Mouse (Mus musculus) kidney, adult 2 months (tissue): ENCODE results near the gene Rbbp8nl. TPM values are rescaled to one million over a fixed set of nuclear protein-coding genes. Genes with fewer than 3 reads are reported as not detected.

Experiments
- DNase-seq: peaks from one replicate; pipeline ENCODE4 v3.0.0; 2021
- H3K27ac ChIP-seq: fragments of 200-500 bp; 2 replicates; pipeline ENCODE4 v1.5.1; 2012; ENCODE audit warnings: low read depth, low read length, control low read depth, inconsistent platforms; ENCODE audit not compliant: insufficient read depth
- H3K27me3 ChIP-seq: fragments of 200-500 bp; replicated peaks from 2 replicates; pipeline ENCODE4 v1.6.1; 2012; ENCODE audit warnings: mild to moderate bottlenecking, moderate library complexity, low read length, inconsistent platforms; ENCODE audit not compliant: control insufficient read depth, insufficient read depth
- H3K36me3 ChIP-seq: fragments of 200-500 bp; 2 replicates; pipeline ENCODE4 v1.6.1; 2012; ENCODE audit warnings: mild to moderate bottlenecking, moderate library complexity, low read length, inconsistent platforms; ENCODE audit not compliant: control insufficient read depth, insufficient read depth
- H3K4me1 ChIP-seq: fragments of 200-500 bp; 2 replicates; pipeline ENCODE4 v1.6.1; 2011; ENCODE audit warnings: low read length; ENCODE audit not compliant: control insufficient read depth, insufficient read depth
- H3K4me3 ChIP-seq: fragments of 200-500 bp; 2 replicates; pipeline ENCODE4 v1.5.1; 2011; ENCODE audit warnings: mild to moderate bottlenecking, low read depth, low read length, control low read depth; ENCODE audit not compliant: insufficient read depth
- CTCF ChIP-seq: fragments of 200-500 bp; conservative IDR thresholded peaks from 2 replicates; pipeline ENCODE4 v1.5.1; 2011; ENCODE audit warnings: low read depth, mild to moderate bottlenecking, control low read depth, low read length, moderate library complexity, mixed read lengths; ENCODE audit not compliant: insufficient read depth, insufficient read length
- POLR2A ChIP-seq: fragments of 200-500 bp; IDR thresholded peaks from one replicate; pipeline ENCODE4 v1.6.1; 2011; ENCODE audit warnings: low read depth, low read length, control low read depth
- WGBS: fragments of 180-500 bp; shearing (Covaris S2); methylation state at CpG from one replicate; pipeline ENCODE4 v1.1.7; 2018; 5-methylcytosine and 5-hydroxymethylcytosine counted together
- polyA plus RNA-seq: library from polyadenylated mRNA; depleted of rRNA; stranded (reverse); fragments of >200 nt; gene quantifications from 2 replicates; pipeline ENCODE4 v1.2.3, GENCODE M21; 2012; rRNA removed

Rbbp8nl gene
- polyA plus RNA-seq = 0.49 and 0.50 TPM in 2 replicates

GRCm38 (mm10) chr2:180289440-180290108 is at the start of gene Rbbp8nl:
Gene Rbbp8nl, minus strand, starts transcription at chr2:180289879.
- peak; percentile 76 for DNase-seq
- Histone ChIP-seq H3K4me1 (no peaks in the 10 kb centered on the region), H3K4me3 (no peak within 1 kb of the TSS), H3K36me3 (no peaks in the 10 kb centered on the region), H3K27me3 (no peaks in the 10 kb centered on the region), H3K27ac (peak within 1 kb of the TSS; percentile 69)
- TF ChIP-seq POLR2A (no peak), CTCF (no peak)
- WGBS = 44% methylated on average over 16 of the region's 16 CpGs

GRCm38 (mm10) chr2:180334551-180334986 is 44.9 kb upstream of the Rbbp8nl start, which contains the start of gene Gata5:
Gene Gata5, minus strand, starts transcription at chr2:180334699.
- Histone ChIP-seq H3K27me3 (peaks cover 7% of the 10 kb centered on the region), H3K27ac (no peak within 1 kb of the TSS), H3K4me3 (peak within 1 kb of the TSS; percentile 30), H3K36me3 (no peaks in the 10 kb centered on the region), H3K4me1 (peaks cover 4% of the 10 kb centered on the region; the same call in 1 of the 2 replicates)
- DNase-seq = peak; percentile 19
- TF ChIP-seq POLR2A = no peak
- no peak for TF ChIP-seq CTCF
- WGBS = under 1% methylated on average over 33 of the region's 33 CpGs

- H3K27me3 ChIP-seq = peaks cover 7% of the 10 kb centered on the region
Observed at GRCm38 (mm10) chr2:180333778-180334550, 44.3 kb upstream of the Rbbp8nl start.

GRCm38 (mm10) chr2:180329466-180329865 is 39.8 kb upstream of the Rbbp8nl start:
- no peaks in the 10 kb centered on the region for H3K36me3 ChIP-seq
- no peak for DNase-seq
- no peaks in the 10 kb centered on the region; the same call in 1 of the 2 replicates for H3K4me1 ChIP-seq
- no peak overlapping the region for H3K27ac ChIP-seq
- H3K27me3 ChIP-seq = peaks cover 3% of the 10 kb centered on the region
- no peak for TF ChIP-seq POLR2A
- TF ChIP-seq CTCF = no peak
- 93% methylated on average over 1 of the region's 1 CpGs for WGBS
- H3K4me3 ChIP-seq = no peak overlapping the region

More at GRCm38 (mm10) chr2:180333778-180334550, 44.3 kb upstream of the Rbbp8nl start:
- peak; percentile 12 for DNase-seq
- 3% methylated on average over 69 of the region's 69 CpGs for WGBS
- H3K27ac ChIP-seq = no peak overlapping the region
- peaks cover 4% of the 10 kb centered on the region; the same call in 1 of the 2 replicates for H3K4me1 ChIP-seq
- TF ChIP-seq POLR2A (no peak), CTCF (no peak)
- peak overlapping the region; percentile 30 for H3K4me3 ChIP-seq
- H3K36me3 ChIP-seq = no peaks in the 10 kb centered on the region

GRCm38 (mm10) chr2:180322674-180323355 is 33.1 kb upstream of the Rbbp8nl start:
- DNase-seq = no peak
- no peak for TF ChIP-seq POLR2A
- H3K4me1 ChIP-seq = no peaks in the 10 kb centered on the region
- H3K36me3 ChIP-seq = no peaks in the 10 kb centered on the region
- no peaks in the 10 kb centered on the region for H3K27me3 ChIP-seq
- H3K27ac ChIP-seq = no peak overlapping the region
- 28% methylated on average over 14 of the region's 14 CpGs for WGBS
- H3K4me3 ChIP-seq = no peak overlapping the region

- Histone ChIP-seq H3K4me3 (no peak overlapping the region), H3K27me3 (no peaks in the 10 kb centered on the region), H3K4me1 (no peaks in the 10 kb centered on the region), H3K36me3 (no peaks in the 10 kb centered on the region), H3K27ac (no peak overlapping the region)
- no peak for TF ChIP-seq CTCF
- no peak for TF ChIP-seq POLR2A
- 84% methylated on average over 4 of the region's 4 CpGs for WGBS
- DNase-seq = no peak
Observed at GRCm38 (mm10) chr2:180320216-180320615, 30.5 kb upstream of the Rbbp8nl start.

GRCm38 (mm10) chr2:180317591-180317990 is 27.9 kb upstream of the Rbbp8nl start:
- Histone ChIP-seq H3K36me3 (no peaks in the 10 kb centered on the region), H3K27ac (no peak overlapping the region), H3K4me1 (no peaks in the 10 kb centered on the region), H3K27me3 (no peaks in the 10 kb centered on the region), H3K4me3 (no peak overlapping the region)
- DNase-seq = peak; percentile 4
- WGBS = 69% methylated on average over 7 of the region's 7 CpGs
- TF ChIP-seq CTCF = no peak
- TF ChIP-seq POLR2A = no peak
